Mouse (Mus musculus): ENCODE results near the gene Sgpl1. TPM values are rescaled to one million over a fixed set of nuclear protein-coding genes. Genes with fewer than 3 reads are reported as not detected.

The Sgpl1 gene
- total RNA-seq (2023): 52.1 TPM

DNA sequence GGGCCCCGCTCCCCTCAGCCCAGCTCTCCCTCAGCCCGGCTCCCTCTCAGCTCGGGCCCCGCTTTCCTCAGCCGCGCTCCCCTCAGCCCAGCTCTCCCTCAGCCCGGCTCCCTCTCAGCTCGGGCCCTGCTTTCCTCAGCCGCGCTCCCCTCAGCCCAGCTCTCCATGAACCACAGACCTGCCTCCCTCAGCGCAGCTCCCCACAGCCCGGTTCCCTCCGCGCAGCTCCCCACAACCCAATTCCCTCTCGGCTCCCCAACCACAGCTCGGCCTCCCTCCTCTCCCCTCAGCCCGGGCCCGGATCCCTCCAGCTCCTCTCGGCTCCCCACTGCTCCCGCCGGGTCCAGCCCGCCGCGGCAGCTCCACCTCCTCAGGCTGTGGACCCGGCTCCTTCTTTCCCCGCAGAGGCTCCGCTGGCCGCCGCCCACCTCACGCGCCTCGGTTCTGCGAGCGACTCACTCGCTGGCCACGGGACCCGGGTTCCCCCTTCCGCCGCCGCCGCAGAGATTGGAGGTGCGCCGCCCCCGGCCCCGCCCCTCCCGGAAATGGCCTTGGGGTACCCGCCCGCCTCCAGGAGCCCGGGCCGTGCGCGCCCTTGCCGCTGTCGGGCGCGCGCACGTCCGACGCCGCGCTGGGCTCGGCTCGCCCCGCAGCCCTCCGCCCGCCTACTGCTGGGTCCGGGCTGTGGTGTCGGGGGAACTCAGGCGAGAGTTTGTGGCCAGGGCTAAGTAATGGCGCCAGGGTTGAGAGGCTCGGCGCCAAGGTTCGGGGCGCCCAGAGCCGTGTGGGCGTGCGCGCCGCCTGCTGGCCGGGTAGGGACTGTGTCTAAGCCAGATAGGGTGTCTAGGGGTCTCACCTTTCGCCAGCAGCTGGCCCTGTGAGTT lies at the start of gene Sgpl1:
Sgpl1 (minus strand) TSS at position 547 of the 884 bp plus-strand sequence.

DNA sequence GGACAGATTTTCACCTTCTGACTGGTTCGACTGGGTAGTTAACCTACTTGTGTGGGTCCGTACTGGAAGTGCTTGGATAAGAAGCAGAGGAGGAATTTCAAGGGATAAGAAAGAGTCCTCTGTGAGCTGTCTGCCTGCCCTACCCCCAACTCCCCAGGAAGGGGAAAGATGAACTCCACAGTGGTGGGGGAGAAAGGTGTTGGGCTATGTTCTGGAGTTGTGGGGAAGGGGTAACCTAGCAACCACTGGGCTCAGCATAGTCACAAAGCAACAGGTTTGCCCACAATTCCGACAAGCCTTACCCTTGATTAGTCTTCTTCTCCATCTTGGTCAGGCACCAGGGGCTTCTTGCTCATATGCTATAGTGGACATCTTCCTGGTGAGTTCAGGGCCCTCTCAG lies 24.2 kb upstream of the Sgpl1 start, which contains the start of gene Tbata:
Tbata (plus strand) TSS at position 301 of the 400 bp plus-strand sequence.

DNA sequence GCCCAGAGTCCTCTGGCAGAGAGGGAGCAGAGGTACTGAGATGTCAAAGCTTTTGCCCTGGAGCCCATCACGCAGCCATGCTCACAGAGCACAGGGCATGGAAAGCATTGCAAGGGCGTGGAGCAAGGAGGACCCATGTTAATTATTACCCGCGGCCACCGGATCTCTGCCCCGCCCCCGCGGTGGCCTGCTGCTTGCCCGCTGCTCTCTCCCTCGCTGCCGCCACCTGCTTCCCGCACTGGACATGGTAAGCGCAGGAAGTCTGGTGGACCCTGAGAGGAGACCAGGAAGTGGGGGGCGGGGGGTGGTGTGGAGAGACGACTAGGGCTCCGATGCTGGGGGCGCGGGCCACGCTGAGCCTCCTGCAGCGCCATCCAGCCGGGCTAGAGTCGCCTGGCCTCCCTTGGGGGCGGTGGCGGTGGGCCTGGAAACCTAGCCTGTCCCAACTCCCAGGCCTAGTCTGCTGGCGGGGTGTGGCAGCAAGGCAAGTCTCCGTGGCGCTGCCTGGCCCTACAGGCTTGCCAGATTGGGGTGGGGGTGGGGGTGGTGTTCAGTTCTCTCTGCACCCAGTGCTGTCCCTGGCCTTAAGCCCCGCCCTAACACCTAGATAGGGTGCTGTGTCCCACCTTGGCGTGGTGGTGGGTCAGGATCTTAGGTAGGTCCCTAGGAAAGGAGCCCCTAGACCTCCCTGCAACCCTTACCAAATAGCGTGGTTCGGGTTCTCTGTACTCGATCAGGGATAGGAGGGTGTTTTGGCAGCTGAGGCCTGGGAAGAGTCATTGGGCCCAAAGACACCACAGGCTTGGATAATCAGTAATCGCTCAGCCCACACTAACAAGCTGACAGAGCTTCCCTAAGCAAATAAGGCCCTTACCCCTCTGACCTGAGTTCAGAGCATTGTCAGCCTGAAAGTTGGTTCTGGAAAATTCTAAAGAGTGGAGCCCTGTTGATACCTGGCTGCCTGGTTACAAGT lies 58.0 kb downstream of the Sgpl1 start, which contains the start of gene Pcbd1:
Pcbd1 (plus strand) TSS at position 162 of the 973 bp plus-strand sequence.

Other genes starting within 250 kb of the Sgpl1 start
- not detected for gene Pcbd1, start 58.4 kb downstream of the Sgpl1 start, total RNA-seq (2023)
- not detected for gene Tbata, start 24.3 kb upstream of the Sgpl1 start, total RNA-seq (2023)
- 3.9 TPM for gene Adamts14, start 125.7 kb upstream of the Sgpl1 start, total RNA-seq (2023)
- gene Prf1, start 150.1 kb upstream of the Sgpl1 start, total RNA-seq (2023): 26.9 TPM
- gene Pald1, start 235.8 kb upstream of the Sgpl1 start, total RNA-seq (2023): 0.44 TPM

All from CD4-positive naive resting alpha-beta T cell, adult 57 days (primary cell).